Mouse (Mus musculus): Measurements from ENCODE around the gene Fv1. TPM values are rescaled to one million over a fixed set of nuclear protein-coding genes. Genes with fewer than 3 reads are reported as not detected.
A peak's percentile ranks its signal among the peaks of the same experiment; 100 is the strongest.

Fv1 gene
- total RNA-seq, 2 experiments from 2014 or later, result 9.9 to 11.8 TPM

GRCm38 (mm10) chr4:147867563-147868449, 973 bp upstream of the Fv1 start:
- TF ChIP-seq CTCF (IDR thresholded peaks at IDR 0.05), result no peak
- DNase-seq (ENCODE audit: extremely low spot score in 1 of 2, low spot score in 2 of 2), result peak in 1 of 2 experiments; percentile 29
- Histone ChIP-seq H3K27ac (peak overlapping the region; percentile 79), H3K4me3 (peak overlapping the region; percentile 67)
- intact Hi-C loops (cut with DNase I), result no loop called here

DNA sequence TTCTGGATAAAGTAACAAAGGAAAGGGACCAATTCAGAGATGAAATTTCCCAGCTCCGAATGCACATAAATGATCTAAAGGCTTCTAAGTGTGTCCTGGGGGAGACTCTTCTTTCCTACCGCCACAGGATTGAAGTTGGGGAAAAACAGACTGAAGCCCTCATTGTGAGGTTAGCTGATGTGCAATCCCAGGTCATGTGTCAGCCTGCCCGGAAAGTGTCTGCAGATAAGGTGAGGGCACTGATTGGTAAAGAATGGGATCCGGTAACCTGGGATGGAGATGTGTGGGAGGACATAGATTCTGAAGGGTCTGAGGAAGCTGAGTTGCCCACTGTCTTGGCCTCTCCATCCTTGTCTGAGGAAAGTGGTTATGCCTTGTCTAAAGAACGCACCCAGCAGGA, 459 bp downstream of the Fv1 start:
- peak overlapping the region; percentile 67 for H3K4me3 ChIP-seq
- intact Hi-C loops (cut with DNase I), result no loop called here
- DNase-seq (ENCODE audit: extremely low spot score in 1 of 2, low spot score in 2 of 2), result peak in 1 of 2 experiments; percentile 11
- peak overlapping the region; percentile 45; the same call in 1 of the 2 replicates for H3K27ac ChIP-seq
- no peak for TF ChIP-seq CTCF (IDR thresholded peaks at IDR 0.05)

GRCm38 (mm10) chr4:147875852-147876575, 7.2 kb downstream of the Fv1 start:
- intact Hi-C loops (cut with DNase I), result no loop called here
- H3K4me3 ChIP-seq, result no peak overlapping the region
- no peak for DNase-seq (ENCODE audit: extremely low spot score in 1 of 2, low spot score in 2 of 2)
- H3K27ac ChIP-seq, result no peak overlapping the region
- no peak for TF ChIP-seq CTCF (IDR thresholded peaks at IDR 0.05)

GRCm38 (mm10) chr4:147878537-147878936, 9.8 kb downstream of the Fv1 start:
- no peak for TF ChIP-seq CTCF (IDR thresholded peaks at IDR 0.05)
- H3K4me3 ChIP-seq, result no peak overlapping the region
- no peak for DNase-seq (ENCODE audit: extremely low spot score in 1 of 2, low spot score in 2 of 2)
- H3K27ac ChIP-seq, result no peak overlapping the region
- intact Hi-C loops (cut with DNase I), result no loop called here

DNA sequence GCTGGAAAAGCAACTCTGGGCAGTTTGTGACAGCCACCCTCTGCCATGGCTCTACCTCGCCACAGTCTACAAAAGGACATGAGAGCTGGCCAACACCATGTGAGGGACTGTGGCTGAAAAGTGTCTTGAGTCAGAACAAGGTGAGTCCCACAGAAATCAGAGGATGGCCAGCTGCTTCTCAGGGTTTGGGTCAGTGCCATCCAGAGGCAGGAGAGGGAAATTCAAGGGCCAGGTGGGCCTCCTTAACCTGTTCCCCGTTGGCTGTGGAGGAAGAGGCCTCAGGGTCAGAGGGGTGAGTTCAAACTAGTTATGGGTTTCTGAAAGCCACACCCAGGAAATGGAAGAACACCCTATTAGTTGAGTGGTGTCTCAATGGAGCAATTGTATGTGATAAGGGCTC, 10.7 kb downstream of the Fv1 start:
- DNase-seq (ENCODE audit: extremely low spot score in 1 of 2, low spot score in 2 of 2), result no peak
- TF ChIP-seq CTCF (IDR thresholded peaks at IDR 0.05), result no peak
- Histone ChIP-seq H3K4me3 (no peak overlapping the region), H3K27ac (no peak overlapping the region)
- intact Hi-C loops (cut with DNase I), result no loop called here

DNA sequence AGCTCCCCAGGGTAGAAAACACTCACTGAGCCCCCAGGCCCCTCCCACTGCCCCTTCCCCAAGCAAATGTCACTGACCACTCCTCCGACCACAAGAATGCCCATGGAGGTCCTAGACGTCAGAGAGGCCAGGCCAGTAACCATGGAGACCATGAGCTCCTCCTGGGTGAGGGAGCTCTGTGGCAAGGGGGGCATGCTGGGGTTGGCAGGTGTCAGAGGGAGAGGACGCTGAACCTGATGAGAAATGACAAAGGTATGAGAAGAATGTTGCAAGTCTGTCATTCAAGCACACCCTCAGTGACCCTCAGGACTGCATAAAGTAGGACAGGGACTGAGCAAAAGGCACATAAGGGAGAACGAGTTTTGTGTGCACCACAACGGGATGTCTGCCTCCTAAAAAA, 11.1 kb downstream of the Fv1 start:
- no peak overlapping the region for H3K4me3 ChIP-seq
- intact Hi-C loops (cut with DNase I), result no loop called here
- DNase-seq (ENCODE audit: extremely low spot score in 1 of 2, low spot score in 2 of 2), result no peak
- no peak for TF ChIP-seq CTCF (IDR thresholded peaks at IDR 0.05)
- H3K27ac ChIP-seq, result no peak overlapping the region

- no peak for DNase-seq (ENCODE audit: extremely low spot score in 1 of 2, low spot score in 2 of 2)
- Histone ChIP-seq H3K4me3 (no peak overlapping the region), H3K27ac (no peak overlapping the region)
- TF ChIP-seq CTCF (IDR thresholded peaks at IDR 0.05), result no peak
- intact Hi-C loops (cut with DNase I), result no loop called here
These were observed 13.0 kb downstream of the Fv1 start for GRCm38 (mm10) chr4:147881792-147882191.

GRCm38 (mm10) chr4:147883041-147883440, 14.3 kb downstream of the Fv1 start:
- no peak for TF ChIP-seq CTCF (IDR thresholded peaks at IDR 0.05)
- Histone ChIP-seq H3K4me3 (no peak overlapping the region), H3K27ac (no peak overlapping the region)
- DNase-seq (ENCODE audit: extremely low spot score in 1 of 2, low spot score in 2 of 2), result no peak
- intact Hi-C loops (cut with DNase I), result no loop called here

GRCm38 (mm10) chr4:147884138-147884537, 15.4 kb downstream of the Fv1 start:
- intact Hi-C loops (cut with DNase I), result no loop called here
- no peak for DNase-seq (ENCODE audit: extremely low spot score in 1 of 2, low spot score in 2 of 2)
- TF ChIP-seq CTCF (IDR thresholded peaks at IDR 0.05), result no peak
- H3K27ac ChIP-seq, result no peak overlapping the region
- no peak overlapping the region for H3K4me3 ChIP-seq

DNA sequence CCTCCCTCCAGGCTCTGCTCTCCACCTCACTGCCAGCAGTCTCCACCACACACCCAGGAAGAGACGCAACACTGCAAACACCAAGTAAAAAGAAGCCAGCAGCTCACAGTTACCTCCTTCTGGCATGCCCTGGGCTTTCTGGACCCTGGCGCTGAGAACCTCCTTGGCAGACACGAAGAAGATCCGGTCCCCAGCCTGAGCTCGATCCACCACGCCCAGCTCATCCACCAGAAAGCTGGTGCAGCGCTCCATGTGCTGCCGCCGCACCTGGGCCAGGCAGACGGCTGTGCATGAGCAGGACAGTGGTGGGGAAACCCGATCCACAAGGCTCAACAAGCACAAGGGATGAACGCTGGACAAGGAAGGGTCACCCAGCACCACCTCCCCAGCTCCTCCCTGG, 17.4 kb downstream of the Fv1 start:
- intact Hi-C loops (cut with DNase I), result no loop called here
- Histone ChIP-seq H3K4me3 (no peak overlapping the region), H3K27ac (no peak overlapping the region)
- DNase-seq (ENCODE audit: extremely low spot score in 1 of 2, low spot score in 2 of 2), result no peak
- no peak for TF ChIP-seq CTCF (IDR thresholded peaks at IDR 0.05)

DNA sequence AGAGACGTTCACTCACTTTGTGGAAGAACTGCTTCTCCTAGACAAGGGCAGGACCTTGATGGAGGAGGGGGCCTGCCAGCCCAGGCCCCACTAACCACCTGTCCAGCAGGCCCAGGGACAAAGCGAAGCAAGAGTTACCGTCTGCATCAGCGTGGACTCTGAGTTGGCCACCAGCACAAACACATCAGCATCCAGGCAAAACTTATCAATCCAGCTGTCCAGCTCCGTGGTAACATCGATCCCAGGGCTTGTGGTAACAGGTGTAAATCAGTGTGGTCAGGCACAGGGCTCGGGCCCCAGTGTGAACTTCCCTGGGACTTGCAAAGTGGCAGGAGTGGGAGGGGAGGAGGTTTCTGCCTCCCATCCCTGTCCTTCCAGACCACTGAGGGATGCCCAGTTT, 18.5 kb downstream of the Fv1 start:
- Histone ChIP-seq H3K27ac (no peak overlapping the region), H3K4me3 (no peak overlapping the region)
- no peak for TF ChIP-seq CTCF (IDR thresholded peaks at IDR 0.05)
- no peak for DNase-seq (ENCODE audit: extremely low spot score in 1 of 2, low spot score in 2 of 2)
- intact Hi-C loops (cut with DNase I), result no loop called here

DNA sequence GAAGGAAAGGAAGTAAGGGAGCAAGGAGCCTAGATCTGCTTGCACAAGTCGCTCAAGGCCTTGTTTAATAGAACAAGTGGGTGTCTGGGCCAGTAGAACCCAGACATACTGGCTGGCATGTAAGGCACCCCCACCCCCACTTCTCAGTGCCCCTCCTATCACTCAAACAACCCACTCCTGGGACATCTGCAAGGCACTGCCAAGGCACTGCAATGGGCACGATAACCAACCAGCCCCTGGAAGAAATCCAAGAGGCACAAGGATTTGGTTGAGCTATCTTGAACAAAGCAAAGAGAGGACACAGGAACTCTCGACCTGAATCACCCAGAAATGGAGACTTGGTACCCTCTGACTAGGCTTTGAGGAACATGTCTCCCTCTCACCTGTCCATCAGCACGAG, 19.5 kb downstream of the Fv1 start:
- no peak for DNase-seq (ENCODE audit: extremely low spot score in 1 of 2, low spot score in 2 of 2)
- intact Hi-C loops (cut with DNase I), result no loop called here
- Histone ChIP-seq H3K4me3 (no peak overlapping the region), H3K27ac (no peak overlapping the region)
- TF ChIP-seq CTCF (IDR thresholded peaks at IDR 0.05), result no peak

All from left cerebral cortex, adult 2 months (tissue).